Mouse (Mus musculus): Measurements from ENCODE around the gene Cpne5.

Gene Cpne5

DNA sequence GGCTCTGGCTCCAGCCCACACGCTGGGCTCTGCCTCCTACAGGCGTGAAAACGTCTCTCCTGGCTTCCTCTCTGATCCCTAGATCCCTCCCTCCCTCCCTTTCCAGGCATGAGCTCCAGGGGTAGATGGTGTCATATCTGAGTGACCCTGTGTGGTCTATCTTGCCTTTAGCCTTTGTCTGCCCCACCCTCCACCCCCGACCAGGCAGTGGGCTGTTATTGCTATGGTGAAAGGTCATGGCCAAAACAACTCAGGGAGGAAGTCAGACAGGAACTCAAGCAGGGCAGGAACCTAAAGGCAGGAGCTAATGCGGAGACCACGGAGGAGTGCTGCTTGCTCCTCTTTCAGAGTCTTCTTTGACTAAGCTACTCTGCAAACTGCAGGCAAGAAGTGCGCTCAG is 26.1 kb downstream of the Cpne5 start:
- DNase-seq (ENCODE audit: extremely low spot score, low spot score) = no peak

DNA sequence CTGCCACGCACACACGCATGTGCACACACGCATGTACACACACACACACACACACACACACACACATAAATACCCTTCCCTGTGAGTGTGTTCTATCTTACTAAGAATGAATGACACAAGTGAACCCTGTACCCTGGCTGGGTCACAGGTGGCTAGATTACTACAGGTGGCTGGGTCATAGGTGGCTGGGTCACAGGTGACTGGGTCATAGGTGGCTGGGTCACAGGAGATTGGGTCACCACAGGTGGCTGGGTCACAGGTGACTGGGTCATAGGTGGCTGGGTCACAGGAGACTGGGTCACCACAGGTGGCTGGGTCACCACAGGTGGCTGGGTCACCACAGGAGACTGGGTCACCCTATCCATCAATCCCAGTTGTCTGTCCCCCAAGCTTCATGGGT is 27.9 kb downstream of the Cpne5 start:
- DNase-seq (ENCODE audit: extremely low spot score, low spot score) = no peak

DNA sequence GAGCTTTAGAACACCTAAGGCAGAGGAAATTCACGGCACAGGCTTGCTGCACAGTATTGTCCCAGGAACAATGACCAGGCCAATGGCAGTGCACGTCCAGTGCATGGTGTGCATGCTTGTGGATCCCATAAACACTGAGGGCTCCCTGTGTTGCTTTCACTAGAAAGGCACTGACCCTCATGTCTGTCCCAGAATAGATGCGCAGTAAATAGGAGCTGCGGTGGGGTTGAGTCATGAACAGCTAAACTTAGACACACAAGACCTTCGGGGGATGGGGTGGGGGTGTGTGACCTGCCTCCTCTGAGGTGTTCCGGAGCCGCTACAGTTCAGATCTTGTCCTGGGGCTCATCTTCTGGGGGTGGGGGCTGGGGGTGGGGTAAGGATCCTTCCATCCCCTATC is 31.9 kb downstream of the Cpne5 start:
- no peak for DNase-seq (ENCODE audit: extremely low spot score, low spot score)

DNA sequence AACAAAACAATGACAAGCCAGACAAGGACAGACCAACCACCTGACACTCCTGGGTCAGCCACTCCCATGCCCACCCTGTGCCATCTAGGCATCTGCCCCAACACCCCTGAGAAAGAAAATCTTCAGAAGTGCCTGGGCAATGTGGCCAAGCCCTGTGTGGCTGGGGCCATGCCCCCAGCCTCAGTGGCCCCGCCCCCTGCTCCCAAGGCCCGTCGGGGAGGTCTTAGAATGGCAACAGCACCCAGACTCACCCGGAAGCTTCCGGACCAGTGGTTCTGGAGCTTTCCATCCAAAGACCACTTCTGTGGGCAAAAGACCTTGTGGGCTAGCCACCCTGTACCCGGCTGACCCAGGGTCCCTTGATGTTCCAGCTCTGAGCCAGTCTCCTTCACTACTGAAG is 35.4 kb downstream of the Cpne5 start:
- DNase-seq (ENCODE audit: extremely low spot score, low spot score) = no peak

DNA sequence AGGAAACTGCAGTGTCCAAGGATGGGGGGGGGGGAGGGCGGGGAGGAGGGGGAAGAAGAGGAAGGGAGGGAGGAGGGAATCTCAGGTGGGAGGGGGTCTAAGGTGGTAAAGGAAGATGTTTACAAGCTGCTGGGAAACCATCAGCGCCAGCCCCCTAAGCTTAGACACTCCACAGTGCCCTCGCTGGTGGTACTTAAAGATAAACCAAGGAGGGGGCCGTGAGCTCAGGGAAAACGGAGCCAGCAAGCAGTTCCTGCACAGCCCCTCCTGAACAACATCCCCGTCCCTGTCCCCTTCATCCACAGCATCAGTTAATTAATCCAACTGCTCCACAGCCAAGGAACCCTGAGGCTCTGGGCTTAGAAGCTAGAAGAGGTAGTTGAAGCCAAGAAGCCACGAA is 38.1 kb downstream of the Cpne5 start:
- no peak for DNase-seq (ENCODE audit: extremely low spot score, low spot score)

DNA sequence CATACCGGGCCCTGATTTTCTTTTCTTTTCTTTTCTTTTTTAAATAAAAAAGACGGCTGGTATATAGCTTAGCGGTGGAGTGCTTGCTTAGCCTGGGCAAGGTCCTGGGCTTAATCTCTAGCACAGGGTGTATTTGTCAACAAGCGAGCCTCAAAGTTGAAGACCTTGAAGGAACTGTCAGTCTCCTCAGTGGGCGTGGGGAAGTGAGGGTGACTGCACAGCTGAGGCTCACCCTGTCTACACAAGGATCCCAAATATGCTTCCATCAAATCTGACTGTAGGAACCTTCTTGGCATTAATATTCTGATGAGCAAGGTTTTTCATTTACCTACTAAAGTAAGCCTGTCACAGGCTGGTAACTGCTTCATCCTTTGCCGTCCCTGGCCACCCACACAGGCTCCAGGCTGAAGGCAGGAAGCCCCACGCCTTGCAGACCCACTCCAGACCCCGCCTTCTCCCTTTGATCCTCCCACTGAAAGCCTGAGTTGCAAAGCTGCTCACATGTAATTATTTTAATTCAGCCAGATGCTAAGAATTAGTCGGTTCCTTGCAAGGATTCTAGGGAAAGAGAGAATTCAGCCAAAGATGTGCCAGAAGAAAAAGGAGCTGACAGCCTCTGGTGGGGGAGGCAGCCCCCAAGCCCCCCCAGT is 38.7 kb downstream of the Cpne5 start:
- DNase-seq (ENCODE audit: extremely low spot score, low spot score) = no peak

DNA sequence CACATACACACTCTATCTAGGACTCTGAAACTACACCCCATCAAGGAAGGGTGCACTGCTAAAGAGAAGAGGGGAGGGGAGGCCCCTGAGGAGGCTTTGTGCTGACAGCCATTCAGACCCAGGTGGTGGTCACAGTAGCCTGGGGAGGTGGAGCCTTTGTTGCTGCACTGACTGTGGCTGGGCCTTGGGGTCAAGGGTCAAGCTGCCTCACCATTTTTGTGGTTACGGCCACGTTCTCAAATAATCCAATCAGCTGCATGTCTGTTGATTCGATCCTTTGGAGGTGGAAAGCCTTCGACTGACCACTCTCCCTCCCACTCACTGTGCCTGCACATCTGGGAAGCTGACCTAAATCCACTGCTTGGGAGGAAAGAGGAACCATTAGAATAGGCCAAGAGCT is 42.4 kb downstream of the Cpne5 start:
- DNase-seq (ENCODE audit: extremely low spot score, low spot score) = no peak

DNA sequence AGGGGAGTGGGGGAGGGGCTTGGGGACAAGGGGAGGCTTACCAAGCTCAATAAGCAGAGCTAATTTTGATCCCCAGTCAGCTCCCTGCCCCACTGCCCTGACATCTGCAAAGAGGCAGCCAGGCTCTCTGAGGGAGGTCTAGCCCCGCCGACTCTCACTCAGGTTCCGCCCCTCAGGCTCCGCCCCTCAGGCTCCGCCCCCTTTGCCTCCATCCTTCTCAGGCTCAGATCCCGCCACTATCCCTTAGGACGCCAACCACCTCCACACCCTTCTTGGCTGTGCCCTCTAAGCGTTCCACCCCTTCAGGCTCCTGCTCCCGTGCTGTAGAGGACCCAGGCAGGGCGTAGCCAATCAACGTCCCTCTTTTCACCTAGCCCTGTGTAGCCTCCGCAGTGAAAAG is 49.0 kb downstream of the Cpne5 start:
- DNase-seq (ENCODE audit: extremely low spot score, low spot score) = peak; percentile 53

DNA sequence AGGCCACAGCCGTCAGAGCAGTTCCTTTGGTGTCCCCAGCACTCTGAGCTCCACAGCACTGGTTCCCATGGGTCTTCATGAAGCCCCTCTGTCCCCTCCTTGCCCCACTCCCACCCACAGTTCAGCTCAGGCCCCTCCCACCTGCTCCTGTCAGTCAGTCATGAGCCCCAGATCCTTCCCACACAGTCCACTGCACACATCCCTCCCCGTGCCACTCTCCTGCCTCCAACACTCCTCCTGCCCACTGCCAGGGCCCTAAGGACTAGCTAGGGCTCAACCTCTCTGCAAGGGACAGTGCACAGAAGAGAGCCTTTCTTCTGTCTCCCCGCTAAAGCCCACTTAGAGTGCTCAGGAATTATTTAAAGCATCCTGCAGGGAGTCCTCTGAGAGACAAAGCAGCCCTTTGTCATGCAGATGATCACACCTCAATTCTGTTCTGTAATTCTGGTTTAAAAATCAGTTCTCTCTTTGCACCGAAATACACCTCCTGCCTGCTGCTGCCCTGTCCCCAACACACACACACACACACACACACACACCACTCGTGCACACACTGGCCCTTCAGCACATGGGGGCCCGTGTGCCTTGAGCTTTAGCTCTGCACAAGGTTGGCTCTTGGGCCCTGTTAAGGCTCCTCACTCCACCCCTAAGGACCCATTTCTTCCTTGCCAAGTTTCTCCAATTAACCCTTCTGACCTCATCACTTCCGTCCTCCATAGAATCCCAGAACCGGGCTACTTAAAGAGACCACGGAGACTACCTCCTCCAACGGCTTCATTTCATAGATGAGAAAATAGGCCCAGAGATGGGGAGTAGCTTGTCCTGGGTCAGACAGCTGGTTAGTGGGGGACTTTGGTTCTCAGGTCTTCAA is 50.7 kb downstream of the Cpne5 start:
- DNase-seq (ENCODE audit: extremely low spot score, low spot score) = no peak

DNA sequence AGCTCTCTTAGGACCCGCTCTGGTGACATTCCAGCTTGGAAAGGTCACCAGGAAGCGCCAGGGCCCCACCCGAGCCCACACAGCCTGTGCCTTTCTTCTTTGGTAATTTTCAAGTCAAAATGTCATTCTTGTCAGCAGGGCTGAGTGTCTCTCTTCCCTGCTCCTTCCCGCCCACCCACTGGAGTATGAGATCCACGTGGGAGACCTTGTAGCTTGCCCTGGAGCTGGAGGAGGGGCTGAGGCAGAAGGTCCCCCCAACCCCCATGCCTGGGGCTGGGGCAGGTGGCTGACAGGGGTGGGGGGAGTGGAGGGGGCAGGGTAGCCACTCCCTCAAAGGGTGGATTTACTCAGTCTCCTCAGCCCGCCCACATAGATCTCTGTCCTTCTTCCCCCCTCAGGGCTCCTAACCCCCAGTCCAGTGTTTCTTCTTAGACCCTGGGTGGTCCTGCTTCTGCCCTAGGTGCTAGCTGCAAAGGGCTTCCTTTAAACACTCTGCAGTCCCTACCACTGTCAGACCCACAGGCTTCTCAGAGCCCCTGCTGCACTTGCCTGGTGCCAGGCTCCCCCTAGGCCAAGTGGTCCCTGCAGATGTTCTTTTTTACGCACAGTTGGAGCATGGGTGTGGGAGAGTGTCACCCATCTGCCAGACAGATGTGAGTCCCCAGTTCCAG is 52.5 kb downstream of the Cpne5 start:
- DNase-seq (ENCODE audit: extremely low spot score, low spot score) = no peak

DNA sequence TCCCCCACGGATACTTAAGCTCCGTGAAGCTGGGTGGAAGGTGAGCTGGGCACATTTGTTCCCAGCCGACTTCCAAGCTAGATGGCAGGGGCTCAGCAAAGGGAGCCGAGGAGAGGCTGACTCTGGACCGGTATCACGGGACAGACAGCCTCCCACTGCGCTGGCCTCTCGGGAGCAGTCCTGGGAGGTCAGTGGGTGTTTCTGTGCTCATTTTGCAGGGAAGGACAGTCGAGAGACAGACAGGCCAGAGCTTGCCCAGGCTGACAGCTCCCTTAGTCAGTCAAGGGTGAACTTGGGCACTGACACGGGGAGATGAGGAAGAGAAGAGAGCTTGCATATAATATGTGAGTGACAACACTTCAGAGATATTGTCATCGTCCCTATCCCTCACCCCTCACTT is 54.8 kb downstream of the Cpne5 start:
- DNase-seq (ENCODE audit: extremely low spot score, low spot score) = no peak

DNA sequence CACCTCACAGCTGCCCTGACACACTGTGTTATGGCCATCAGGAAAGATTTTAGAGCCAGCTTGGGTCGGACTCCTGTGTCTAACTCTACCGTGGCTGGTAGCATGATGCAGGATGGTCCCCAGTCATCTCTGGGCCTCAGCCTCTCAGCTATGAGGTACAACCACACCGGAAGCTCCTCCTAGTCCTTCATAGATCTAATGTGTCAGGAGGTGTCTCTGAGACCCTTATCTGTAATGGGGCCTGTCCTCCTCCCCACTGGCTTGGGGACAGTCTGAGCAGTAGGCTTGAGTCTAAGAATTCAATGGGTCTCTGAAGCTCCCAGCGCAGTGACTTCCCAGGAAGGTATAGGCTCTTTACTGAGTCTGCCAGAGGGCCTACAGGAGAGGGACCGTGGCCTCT is 56.2 kb downstream of the Cpne5 start:
- DNase-seq (ENCODE audit: extremely low spot score, low spot score) = no peak

DNA sequence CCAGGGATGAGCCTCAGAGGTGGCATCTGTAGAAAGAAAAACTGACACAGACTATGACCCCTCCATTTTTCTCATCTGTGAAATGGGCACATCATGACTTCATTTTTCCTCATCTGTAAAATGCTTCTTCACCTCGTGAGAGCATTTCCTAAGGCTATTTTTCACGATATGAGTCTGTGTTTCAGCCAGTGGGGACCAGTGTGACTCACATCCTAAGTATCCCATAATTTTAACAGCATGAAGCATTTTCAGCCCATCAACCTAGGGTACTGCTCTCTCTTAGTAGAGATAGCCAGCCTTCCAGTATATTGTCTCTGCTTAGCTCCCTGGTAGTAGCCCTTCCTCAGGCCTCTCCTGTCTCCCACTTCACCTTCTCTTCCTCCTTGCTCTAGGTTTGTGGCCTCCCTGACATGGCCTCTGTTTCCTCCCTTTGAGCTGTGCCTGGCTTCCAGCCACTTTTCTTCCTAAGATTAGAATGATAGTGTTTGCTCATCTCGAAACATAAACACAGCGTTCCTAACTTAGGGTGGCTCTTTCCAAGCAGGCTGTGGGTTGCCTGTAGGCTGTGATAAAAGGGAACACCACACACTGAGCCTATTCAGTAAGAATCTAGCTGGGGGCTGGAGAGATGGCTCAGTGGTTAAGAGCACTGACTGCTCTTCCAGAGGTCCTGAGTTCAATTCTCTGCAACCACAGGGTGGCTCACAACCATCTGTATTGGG is 57.4 kb downstream of the Cpne5 start:
- no peak for DNase-seq (ENCODE audit: extremely low spot score, low spot score)

DNA sequence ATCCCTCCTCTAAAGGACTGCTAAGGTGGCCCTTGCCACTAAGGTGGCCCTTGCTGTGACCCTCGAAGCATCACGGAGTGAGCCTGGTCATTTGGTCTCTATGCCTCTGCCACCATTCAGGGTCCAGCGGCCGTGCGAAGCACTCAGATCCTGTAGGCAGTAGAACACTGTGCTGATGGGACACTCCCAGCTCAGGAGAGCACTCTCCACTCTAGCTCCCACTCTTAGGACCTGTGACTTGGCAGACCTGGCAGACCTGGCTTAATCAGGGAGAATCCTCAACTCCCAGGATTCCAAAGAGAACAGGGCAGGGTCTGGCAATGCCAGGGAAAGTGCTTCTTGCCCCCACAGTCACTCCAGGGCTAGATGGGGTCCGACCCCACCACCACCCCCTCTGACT is 58.0 kb downstream of the Cpne5 start:
- DNase-seq (ENCODE audit: extremely low spot score, low spot score) = no peak

DNA sequence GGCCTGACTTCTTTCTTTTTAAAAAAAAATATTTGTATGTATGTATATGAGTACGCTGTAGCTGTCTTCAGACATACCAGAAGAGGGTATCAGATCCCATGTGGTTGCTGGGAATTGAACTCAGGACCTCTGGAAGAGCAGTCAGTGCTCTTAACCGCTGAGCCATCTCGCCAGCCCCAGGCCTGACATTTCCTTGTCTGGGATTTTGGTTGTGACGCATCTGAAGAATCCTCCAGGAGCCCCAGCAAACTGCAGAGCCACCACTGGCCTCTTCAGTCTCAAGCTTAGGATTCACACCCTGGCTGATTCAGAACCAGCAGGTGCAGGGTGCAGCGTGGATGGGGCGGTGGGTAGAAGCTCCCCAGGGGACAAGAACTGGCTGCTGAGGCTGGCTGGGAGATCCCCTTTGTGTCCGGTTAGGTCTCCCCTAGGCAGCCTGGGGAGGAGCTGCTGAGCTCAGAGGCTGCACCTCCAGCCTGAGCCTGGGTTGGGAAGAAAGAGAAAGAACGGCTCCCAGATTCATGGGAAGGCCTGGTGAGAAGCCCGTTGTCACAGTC is 59.4 kb downstream of the Cpne5 start:
- no peak for DNase-seq (ENCODE audit: extremely low spot score, low spot score)

DNA sequence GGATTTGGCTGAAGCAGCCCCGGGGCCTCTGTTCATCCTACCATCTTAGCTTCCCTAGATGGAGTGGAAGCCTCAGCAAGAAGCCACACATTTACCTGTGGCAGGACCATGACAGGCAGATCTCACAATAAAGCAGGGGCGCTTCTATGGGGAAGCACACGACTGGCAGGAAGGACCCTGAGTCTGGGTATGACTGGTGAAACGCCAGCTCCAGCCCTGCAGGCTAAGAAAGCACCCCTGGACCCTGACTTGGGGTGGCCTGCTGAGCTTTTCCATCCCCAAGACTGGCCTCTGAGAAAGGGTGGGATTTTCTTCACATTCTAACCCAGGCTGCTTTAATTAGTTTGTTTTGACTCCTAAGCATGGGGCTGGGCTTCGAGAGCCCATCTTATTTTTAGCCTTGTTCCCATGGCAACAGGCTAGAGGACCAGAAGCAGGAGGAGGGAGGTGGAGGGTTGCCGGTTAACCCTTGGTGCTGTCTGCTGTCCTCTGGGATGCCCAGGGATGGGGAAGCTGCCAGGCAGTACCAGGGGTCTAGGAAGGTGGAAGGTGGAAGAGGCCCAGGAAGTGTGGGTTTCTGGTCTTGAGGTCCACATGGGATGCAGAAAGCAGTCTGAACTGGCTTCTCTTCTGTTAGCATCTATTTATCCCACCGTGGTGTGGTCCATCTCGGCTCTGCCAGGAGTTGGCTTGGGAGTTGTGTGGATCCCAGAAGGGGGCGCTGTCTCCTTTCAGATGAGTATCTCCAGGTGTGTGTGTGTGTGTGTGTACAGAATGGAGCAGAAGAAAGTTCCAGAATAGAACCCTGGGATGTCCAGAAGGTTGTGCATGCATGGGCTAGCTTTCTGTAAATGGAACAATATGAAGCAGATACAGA is 61.3 kb downstream of the Cpne5 start:
- DNase-seq (ENCODE audit: extremely low spot score, low spot score) = peak; percentile 73

DNA sequence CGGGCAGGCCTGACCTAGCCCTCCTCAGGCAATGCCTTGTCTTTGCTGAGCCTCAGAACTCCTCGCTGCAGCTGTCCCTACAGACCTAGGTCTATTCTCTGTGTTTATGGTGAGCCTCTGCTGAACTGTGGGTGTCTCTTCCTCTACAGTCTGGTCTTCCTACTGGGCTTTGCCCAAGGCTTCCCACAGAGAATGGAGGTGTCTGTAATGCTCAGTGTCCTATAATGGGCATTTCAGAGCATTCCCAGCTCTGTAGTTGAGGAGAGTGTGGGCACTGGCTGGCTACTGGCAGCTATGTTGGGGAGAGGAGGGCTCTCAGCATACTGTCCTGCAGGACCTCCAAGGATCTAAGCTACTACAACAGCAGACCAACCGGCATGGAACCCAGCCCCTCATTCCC is 62.3 kb downstream of the Cpne5 start:
- DNase-seq (ENCODE audit: extremely low spot score, low spot score) = no peak

DNA sequence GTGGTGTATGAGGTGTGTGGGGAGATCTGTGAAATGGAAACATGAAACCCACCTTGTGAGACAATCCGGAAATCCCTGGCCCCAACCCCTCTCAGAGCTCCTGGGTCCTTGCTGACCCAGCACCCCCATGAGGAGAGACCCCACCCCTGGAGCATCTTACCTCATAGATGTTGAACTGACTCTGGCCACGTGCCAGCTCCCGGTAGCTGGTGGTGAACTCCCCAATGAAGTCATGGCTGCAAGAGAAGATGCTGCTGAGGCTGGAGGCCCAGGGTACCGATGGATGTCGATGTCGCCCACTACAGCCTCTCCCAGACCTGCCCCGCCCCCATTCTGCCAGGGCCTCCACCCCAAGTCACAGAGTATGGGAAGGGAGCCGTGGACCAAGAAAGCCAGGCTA is 64.8 kb downstream of the Cpne5 start:
- DNase-seq (ENCODE audit: extremely low spot score, low spot score) = no peak

DNA sequence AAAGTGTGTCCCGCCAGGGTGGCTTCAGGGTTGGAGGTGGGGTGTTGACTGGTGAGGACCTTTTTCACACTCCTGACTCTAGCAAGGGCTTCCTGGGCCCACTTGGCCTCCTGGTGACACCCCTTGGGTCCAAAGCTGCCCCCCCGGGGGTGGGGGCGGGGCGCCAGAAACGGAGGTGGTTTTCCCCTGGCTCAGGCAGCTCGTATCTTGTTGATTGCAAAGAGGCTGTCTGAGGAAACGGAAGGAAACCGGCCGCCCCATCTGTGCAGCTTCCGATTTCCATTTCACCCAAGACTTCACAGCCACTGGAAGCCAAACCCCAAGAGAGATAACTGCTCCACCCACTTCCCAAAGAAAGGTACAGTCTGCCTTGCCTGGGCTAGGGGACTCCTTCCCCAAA is 65.9 kb downstream of the Cpne5 start:
- DNase-seq (ENCODE audit: extremely low spot score, low spot score) = no peak

DNA sequence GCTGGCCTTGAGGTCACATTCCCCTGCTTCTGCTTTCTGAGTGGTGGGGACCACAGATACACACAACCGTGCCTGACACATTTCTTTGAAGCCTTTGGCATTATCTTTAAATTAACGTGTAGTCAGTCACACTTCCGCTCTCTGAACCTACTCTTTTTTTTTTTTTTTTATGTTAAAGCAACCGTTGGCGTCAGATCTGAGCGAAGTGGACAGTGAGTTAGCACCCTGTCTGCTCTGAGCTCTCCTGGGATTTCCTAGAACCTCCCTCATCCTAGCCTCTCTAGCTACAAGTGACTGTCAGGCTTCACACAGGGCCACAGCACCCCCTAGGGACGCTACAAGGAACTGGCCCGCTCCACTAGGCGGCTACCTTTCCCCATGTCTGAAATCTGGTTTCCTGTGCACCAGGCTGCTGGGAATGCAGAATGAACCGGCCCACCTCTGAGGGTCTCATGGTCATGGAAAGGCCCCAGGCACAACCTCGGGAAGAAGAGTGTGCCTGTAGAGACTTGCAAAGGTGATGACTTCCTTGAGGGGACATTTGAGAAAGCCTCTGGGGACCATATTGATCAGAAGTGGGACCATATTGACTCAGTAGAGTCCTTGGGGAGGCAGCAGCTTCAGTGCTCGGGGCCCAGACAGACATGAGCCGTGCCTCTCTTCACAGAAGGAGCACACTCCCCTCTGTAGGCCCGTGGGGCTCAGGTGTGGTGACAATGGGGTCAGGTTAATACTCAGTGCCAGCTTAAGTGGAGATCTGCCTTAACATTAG is 66.8 kb downstream of the Cpne5 start:
- DNase-seq (ENCODE audit: extremely low spot score, low spot score) = peak; percentile 73

All from neural tube, embryonic 10.5 days (tissue).